In genomic region chr1:55132308-55132707, GRCm38 (mm10) we compare ENCODE assay signal across 8 mouse cellular contexts. TPM values are rescaled to one million over a fixed set of nuclear protein-coding genes. Genes with fewer than 3 reads are reported as not detected.
DNase-seq lines count a peak whose midpoint lies in the region; ATAC-seq and TF ChIP-seq lines count a peak whose summit lies in the region.

No protein-coding gene starts in this region.

- WGBS in embryonic facial prominence, embryonic 12.5 days = 64% methylated on average over 4 of the region's 4 CpGs
- 53% methylated on average over 4 of the region's 4 CpGs for WGBS in intestine, embryonic 15.5 days
- 80% methylated on average over 4 of the region's 4 CpGs for WGBS in neural tube, embryonic 12.5 days

- H3K36me3 ChIP-seq in embryonic facial prominence, embryonic 12.5 days = 0 out of 2 replicates have a peak, but pooled peaks cover 6% of the 10 kb centered on the region
- H3K36me3 ChIP-seq in intestine, embryonic 15.5 days = no peaks in the 10 kb centered on the region
- peaks cover 7% of the 10 kb centered on the region; the same call in 1 of the 2 replicates for H3K36me3 ChIP-seq in neural tube, embryonic 12.5 days

- no peak overlapping the region for H3K27ac ChIP-seq in layer of hippocampus, adult 2 months
- H3K27ac ChIP-seq in embryonic facial prominence, embryonic 12.5 days = no peak overlapping the region
- no peak overlapping the region for H3K27ac ChIP-seq in intestine, embryonic 15.5 days
- no peak overlapping the region for H3K27ac ChIP-seq in neural tube, embryonic 12.5 days

- no peaks in the 10 kb centered on the region for H3K9me3 ChIP-seq in embryonic facial prominence, embryonic 12.5 days
- no peaks in the 10 kb centered on the region; the same call in 1 of the 2 replicates for H3K9me3 ChIP-seq in intestine, embryonic 15.5 days
- no peaks in the 10 kb centered on the region for H3K9me3 ChIP-seq in neural tube, embryonic 12.5 days

- no peaks in the 10 kb centered on the region for H3K27me3 ChIP-seq in embryonic facial prominence, embryonic 12.5 days
- no peaks in the 10 kb centered on the region for H3K27me3 ChIP-seq in intestine, embryonic 15.5 days (replicated peaks)
- H3K27me3 ChIP-seq in neural tube, embryonic 12.5 days (replicated peaks) = no peaks in the 10 kb centered on the region

- H3K4me1 ChIP-seq in embryonic facial prominence, embryonic 12.5 days = peaks cover 12% of the 10 kb centered on the region; the same call in 1 of the 2 replicates
- H3K4me1 ChIP-seq in intestine, embryonic 15.5 days (replicated peaks) = peaks cover 7% of the 10 kb centered on the region; the same call in 1 of the 2 replicates
- H3K4me1 ChIP-seq in neural tube, embryonic 12.5 days = peaks cover 10% of the 10 kb centered on the region

- peak overlapping the region; percentile 75 for H3K4me3 ChIP-seq in layer of hippocampus, adult 2 months
- peak overlapping the region; percentile 76 for H3K4me3 ChIP-seq in embryonic facial prominence, embryonic 12.5 days
- peak overlapping the region; percentile 99 for H3K4me3 ChIP-seq in intestine, embryonic 15.5 days (replicated peaks)
- H3K4me3 ChIP-seq in neural tube, embryonic 12.5 days = peak overlapping the region; percentile 96

- no peak for ATAC-seq in embryonic facial prominence, embryonic 12.5 days (ENCODE audit: insufficient number of reproducible peaks, insufficient read depth, low FRiP score, low TSS enrichment)
- no peak for ATAC-seq in intestine, embryonic 15.5 days
- ATAC-seq in neural tube, embryonic 12.5 days (ENCODE audit: low FRiP score, low read depth) = no peak

- DNase-seq in layer of hippocampus, adult 2 months (ENCODE audit: low spot score in 2 of 2) = no peak
- DNase-seq in layer of hippocampus, postnatal 25 days (ENCODE audit: extremely low spot score in 1 of 2, low spot score in 1 of 2) = no peak
- no peak for DNase-seq in Muller cell, postnatal 12 days (ENCODE audit: inconsistent ontology term)
- DNase-seq in ovary, postnatal 36 days (ENCODE audit: low spot score) = no peak
- no peak for DNase-seq in gastrocnemius, postnatal 25 days

- peak overlapping the region; percentile 60 for H3K4me2 ChIP-seq in embryonic facial prominence, embryonic 12.5 days (replicated peaks)
- H3K4me2 ChIP-seq in intestine, embryonic 15.5 days (replicated peaks) = peak overlapping the region; percentile 59
- peak overlapping the region; percentile 70 for H3K4me2 ChIP-seq in neural tube, embryonic 12.5 days (replicated peaks)

- TF ChIP-seq CTCF in layer of hippocampus, adult 2 months (conservative IDR thresholded peaks at IDR 0.05) = no peak

- peak overlapping the region; percentile 89 for H3K9ac ChIP-seq in embryonic facial prominence, embryonic 12.5 days
- H3K9ac ChIP-seq in intestine, embryonic 15.5 days = peak overlapping the region; percentile 99; the same call in 1 of the 2 replicates
- peak overlapping the region; percentile 98; the same call in 1 of the 2 replicates for H3K9ac ChIP-seq in neural tube, embryonic 12.5 days

RNA-seq across cellular contexts. Expression of gene Mob4, which starts 1.3 kb away (rescaled TPM):
- 10 to 100 TPM; 56.8 to 59.4 TPM for total RNA-seq in layer of hippocampus, adult 2 months (2021)
- 10 to 100 TPM; 57.1 to 57.5 TPM for total RNA-seq in layer of hippocampus, postnatal 25 days (2021)
- polyA plus RNA-seq in embryonic facial prominence, embryonic 12.5 days (2016; fragmentation: Nextera tagmentation; extraction: Ambion mirVana) = 147 and 155 TPM in 2 replicates
- 143 and 152 TPM in 2 replicates for polyA plus RNA-seq in intestine, embryonic 15.5 days (2015; fragmentation: Nextera tagmentation; extraction: Ambion mirVana)
- 158 and 165 TPM in 2 replicates for polyA plus RNA-seq in neural tube, embryonic 12.5 days (2016; fragmentation: Nextera tagmentation; extraction: Ambion mirVana)
- 10 to 100 TPM; 34.1 to 38.5 TPM for total RNA-seq in gastrocnemius, postnatal 25 days (2021)

RNA-seq across cellular contexts. Expression of gene Hspd1, which starts 44.3 kb away (rescaled TPM):
- 100 to 1,000 TPM; 160 to 172 TPM for total RNA-seq in layer of hippocampus, adult 2 months (2021)
- total RNA-seq in layer of hippocampus, postnatal 25 days (2021) = 100 to 1,000 TPM; 166 to 180 TPM
- polyA plus RNA-seq in embryonic facial prominence, embryonic 12.5 days (2016; fragmentation: Nextera tagmentation; extraction: Ambion mirVana) = 349 and 370 TPM in 2 replicates
- 702 and 739 TPM in 2 replicates for polyA plus RNA-seq in intestine, embryonic 15.5 days (2015; fragmentation: Nextera tagmentation; extraction: Ambion mirVana)
- polyA plus RNA-seq in neural tube, embryonic 12.5 days (2016; fragmentation: Nextera tagmentation; extraction: Ambion mirVana) = 338 TPM in 2 replicates
- 100 to 1,000 TPM; 162 to 179 TPM for total RNA-seq in gastrocnemius, postnatal 25 days (2021)

RNA-seq across cellular contexts. Expression of gene Hspe1, which starts 44.4 kb away (rescaled TPM):
- total RNA-seq in layer of hippocampus, adult 2 months (2021) = 10 to 100 TPM; 92.2 to 97.4 TPM
- total RNA-seq in layer of hippocampus, postnatal 25 days (2021) = 10 to 100 TPM; 94.6 to 99.5 TPM
- 427 and 440 TPM in 2 replicates for polyA plus RNA-seq in embryonic facial prominence, embryonic 12.5 days (2016; fragmentation: Nextera tagmentation; extraction: Ambion mirVana)
- polyA plus RNA-seq in intestine, embryonic 15.5 days (2015; fragmentation: Nextera tagmentation; extraction: Ambion mirVana) = 753 and 881 TPM in 2 replicates
- 329 and 346 TPM in 2 replicates for polyA plus RNA-seq in neural tube, embryonic 12.5 days (2016; fragmentation: Nextera tagmentation; extraction: Ambion mirVana)
- 10 to 100 TPM; 83.7 to 88.8 TPM for total RNA-seq in gastrocnemius, postnatal 25 days (2021)
